20 mouse cellular contexts compared by ENCODE assay signal in the genomic region with DNA sequence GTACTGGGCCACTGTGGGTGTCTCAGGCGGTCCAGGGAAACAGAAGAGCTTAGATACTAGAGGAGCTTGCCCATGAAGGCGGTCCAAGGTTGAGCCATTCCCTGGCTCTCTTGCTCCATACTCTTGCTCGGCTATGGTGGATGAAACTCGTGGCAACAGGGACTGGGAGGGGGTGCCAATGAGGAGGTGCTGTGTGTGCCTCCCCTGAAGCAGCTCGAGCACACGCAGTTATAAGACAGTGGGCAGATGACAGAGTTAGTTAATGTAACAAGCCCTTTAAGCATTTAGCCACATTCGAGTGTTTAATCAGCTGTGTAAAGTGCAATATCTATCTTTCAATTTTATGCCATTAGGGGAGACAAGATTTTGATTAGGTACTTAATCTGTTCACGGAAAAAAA.
DNase-seq lines count a peak whose midpoint lies in the region; ATAC-seq and TF ChIP-seq lines count a peak whose summit lies in the region.
"Had no signal": no experiment of that assay in that cellular context is flagged by ENCODE, and none has a peak within 500 bp of the region (broad histone marks: within the 10 kb centered on the region; RNA-seq: fewer than 3 reads in every experiment).

No protein-coding gene starts in this region.

- TF ChIP-seq CTCF in brain, embryonic 14.5 days (IDR thresholded peaks at IDR 0.05; ENCODE audit: borderline replicate concordance, extremely low read depth, insufficient read depth, insufficient read length), result no peak

- no peaks in the 10 kb centered on the region for H3K36me3 ChIP-seq in hindbrain, embryonic 16.5 days (ENCODE audit: control insufficient read depth, insufficient read depth, low read length)
- no peaks in the 10 kb centered on the region for H3K36me3 ChIP-seq in hindbrain, embryonic 11.5 days (ENCODE audit: control insufficient read depth, insufficient read depth, low read length)
- no peaks in the 10 kb centered on the region for H3K36me3 ChIP-seq in neural tube, embryonic 12.5 days
- H3K36me3 ChIP-seq: embryonic facial prominence, embryonic 12.5 days; forebrain, embryonic 15.5 days; heart, embryonic 13.5 days; intestine, embryonic 15.5 days had no signal

- ATAC-seq in hindbrain, embryonic 16.5 days, result peak; percentile 42; the same call in 1 of the 2 replicates
- ATAC-seq in hindbrain, embryonic 11.5 days (ENCODE audit: low FRiP score), result no peak
- ATAC-seq in neural tube, embryonic 12.5 days (ENCODE audit: low FRiP score, low read depth), result peak; percentile 21; the same call in 1 of the 2 replicates
- ATAC-seq: activated CD4-positive, CD25-positive, alpha-beta regulatory T cell, adult 4 months; forebrain, embryonic 15.5 days; intestine, embryonic 15.5 days; Patski had no signal

- TF ChIP-seq POLR2A in brain, embryonic 14.5 days (IDR thresholded peaks at IDR 0.05; ENCODE audit: borderline replicate concordance, extremely low read depth, insufficient read depth, insufficient read length, poor library complexity, severe bottlenecking), result no peak

- no peak overlapping the region for H3K9ac ChIP-seq in hindbrain, embryonic 16.5 days (ENCODE audit: low read depth, low read length)
- H3K9ac ChIP-seq in hindbrain, embryonic 11.5 days (ENCODE audit: low read depth, low read length), result no peak overlapping the region
- no peak overlapping the region for H3K9ac ChIP-seq in neural tube, embryonic 12.5 days
- H3K9ac ChIP-seq: embryonic facial prominence, embryonic 12.5 days; forebrain, embryonic 15.5 days; heart, embryonic 13.5 days; intestine, embryonic 15.5 days had no signal

- DNase-seq in hindbrain, embryonic 11.5 days (ENCODE audit: low spot score), result no peak
- peak; percentile 13 for DNase-seq in brain, embryonic 14.5 days (ENCODE audit: low read depth)
- DNase-seq in retina, embryonic 14.5 days (ENCODE audit: low spot score), result peak; percentile 41
- no peak for DNase-seq in heart, postnatal 25 days (ENCODE audit: low spot score)
- DNase-seq in spleen, adult 12 weeks (ENCODE audit: low spot score), result no peak
- DNase-seq: adrenal gland, postnatal 14 days; cerebellum, adult 2 months; cerebellum, postnatal 14 days; embryo, embryonic 11 days; gastrocnemius, postnatal 10 days; heart, postnatal 4 days had no signal

- intact Hi-C loops in heart, postnatal 25 days (cut with DNase I), result no loop called here

- H3K27me3 ChIP-seq in hindbrain, embryonic 16.5 days (replicated peaks; ENCODE audit: control insufficient read depth, insufficient read depth, low read length), result no peaks in the 10 kb centered on the region; the same call in 1 of the 2 replicates
- H3K27me3 ChIP-seq in hindbrain, embryonic 11.5 days (ENCODE audit: control insufficient read depth, insufficient read depth, low read length), result no peaks in the 10 kb centered on the region
- no peaks in the 10 kb centered on the region for H3K27me3 ChIP-seq in neural tube, embryonic 12.5 days (replicated peaks)
- H3K27me3 ChIP-seq: CH12.LX; embryonic facial prominence, embryonic 12.5 days; forebrain, embryonic 15.5 days; heart, embryonic 13.5 days; intestine, embryonic 15.5 days had no signal

- no peak overlapping the region for H3K4me2 ChIP-seq in hindbrain, embryonic 16.5 days (ENCODE audit: low read length)
- H3K4me2 ChIP-seq in hindbrain, embryonic 11.5 days (replicated peaks; ENCODE audit: low read depth, low read length), result no peak overlapping the region
- no peak overlapping the region for H3K4me2 ChIP-seq in neural tube, embryonic 12.5 days (replicated peaks)
- H3K4me2 ChIP-seq: embryonic facial prominence, embryonic 12.5 days; forebrain, embryonic 15.5 days; heart, embryonic 13.5 days; intestine, embryonic 15.5 days had no signal

- no peak overlapping the region for H3K27ac ChIP-seq in hindbrain, embryonic 16.5 days (ENCODE audit: low read depth, low read length)
- no peak overlapping the region for H3K27ac ChIP-seq in hindbrain, embryonic 11.5 days (ENCODE audit: low read depth, low read length)
- no peak overlapping the region for H3K27ac ChIP-seq in neural tube, embryonic 12.5 days
- H3K27ac ChIP-seq: embryonic facial prominence, embryonic 12.5 days; forebrain, embryonic 15.5 days; heart, embryonic 13.5 days; intestine, embryonic 15.5 days had no signal

- H3K4me1 ChIP-seq in hindbrain, embryonic 16.5 days (ENCODE audit: control insufficient read depth, insufficient read depth, low read depth, low read length), result no peaks in the 10 kb centered on the region
- H3K4me1 ChIP-seq in hindbrain, embryonic 11.5 days (replicated peaks; ENCODE audit: control insufficient read depth, insufficient read depth, low read length), result no peaks in the 10 kb centered on the region
- peaks cover 8% of the 10 kb centered on the region for H3K4me1 ChIP-seq in neural tube, embryonic 12.5 days
- H3K4me1 ChIP-seq: embryonic facial prominence, embryonic 12.5 days; forebrain, embryonic 15.5 days; heart, embryonic 13.5 days; intestine, embryonic 15.5 days had no signal

- H3K9me3 ChIP-seq in hindbrain, embryonic 16.5 days (ENCODE audit: control insufficient read depth, low read length), result no peaks in the 10 kb centered on the region
- H3K9me3 ChIP-seq in hindbrain, embryonic 11.5 days (ENCODE audit: control insufficient read depth, low read length), result no peaks in the 10 kb centered on the region
- no peaks in the 10 kb centered on the region for H3K9me3 ChIP-seq in neural tube, embryonic 12.5 days
- H3K9me3 ChIP-seq: embryonic facial prominence, embryonic 12.5 days; forebrain, embryonic 15.5 days; heart, embryonic 13.5 days; intestine, embryonic 15.5 days had no signal

- H3K4me3 ChIP-seq in hindbrain, embryonic 16.5 days (ENCODE audit: low read length), result no peak overlapping the region
- H3K4me3 ChIP-seq in hindbrain, embryonic 11.5 days (ENCODE audit: low read depth, low read length), result no peak overlapping the region
- H3K4me3 ChIP-seq in neural tube, embryonic 12.5 days, result no peak overlapping the region
- H3K4me3 ChIP-seq: embryonic facial prominence, embryonic 12.5 days; forebrain, embryonic 15.5 days; heart, embryonic 13.5 days; intestine, embryonic 15.5 days had no signal

- 59% methylated on average over 8 of the region's 8 CpGs for WGBS in hindbrain, embryonic 16.5 days
- WGBS in hindbrain, embryonic 11.5 days, result 83% methylated on average over 8 of the region's 8 CpGs
- WGBS in neural tube, embryonic 12.5 days, result 54% methylated on average over 8 of the region's 8 CpGs

Comparison
In these comparisons a context has a peak if more than half of its experiments do, and no peak if none do; other contexts are left out.
1. DNase-seq: peak in brain, embryonic 14.5 days (single experiment) and retina, embryonic 14.5 days (single experiment); none in hindbrain, embryonic 11.5 days (single experiment), heart, postnatal 25 days (single experiment) and spleen, adult 12 weeks (single experiment).